Comparison of ENCODE assay signal across 16 mouse cellular contexts in genomic region chr4:139818163-139818562, GRCm38 (mm10). TPM values are rescaled to one million over a fixed set of nuclear protein-coding genes. Genes with fewer than 3 reads are reported as not detected.
A peak's percentile ranks its signal among the peaks of the same experiment; 100 is the strongest.
DNase-seq lines count a peak whose midpoint lies in the region; ATAC-seq lines count a peak whose summit lies in the region.
"Had no signal": no experiment of that assay in that cellular context is flagged by ENCODE, and none has a peak within 500 bp of the region (broad histone marks: within the 10 kb centered on the region; RNA-seq: fewer than 3 reads in every experiment).

No protein-coding gene starts in this region.

- H3K4me3 ChIP-seq in neural tube, embryonic 12.5 days, result no peak overlapping the region
- H3K4me3 ChIP-seq in limb, embryonic 13.5 days, result no peak overlapping the region
- H3K4me3 ChIP-seq: heart, embryonic 15.5 days; kidney, embryonic 15.5 days; neural tube, embryonic 13.5 days had no signal

- H3K27me3 ChIP-seq in neural tube, embryonic 12.5 days (replicated peaks), result peaks cover 89% of the 10 kb centered on the region
- peaks cover 99% of the 10 kb centered on the region for H3K27me3 ChIP-seq in limb, embryonic 13.5 days

- no peaks in the 10 kb centered on the region for H3K36me3 ChIP-seq in neural tube, embryonic 12.5 days
- no peaks in the 10 kb centered on the region for H3K36me3 ChIP-seq in limb, embryonic 13.5 days
- H3K36me3 ChIP-seq: heart, embryonic 15.5 days; kidney, embryonic 15.5 days; neural tube, embryonic 13.5 days had no signal

- DNase-seq in embryo, embryonic 9.5 days (ENCODE audit: extremely low spot score), result peak; percentile 42
- no peak for DNase-seq in embryo, embryonic 10 days (ENCODE audit: low spot score)
- DNase-seq in neural tube, embryonic 10.5 days (ENCODE audit: extremely low spot score, low spot score), result no peak
- no peak for DNase-seq in layer of hippocampus, postnatal 14 days (ENCODE audit: low spot score in 2 of 2)
- no peak for DNase-seq in layer of hippocampus, postnatal 36 days
- no peak for DNase-seq in right cerebral cortex, adult 2 months (ENCODE audit: low spot score in 2 of 2)
- DNase-seq: adrenal gland, postnatal 36 days; cerebellum, adult 11 months had no signal

- WGBS in neural tube, embryonic 12.5 days, result 0% methylated on average over 7 of the region's 7 CpGs
- 8% methylated on average over 7 of the region's 7 CpGs for WGBS in limb, embryonic 13.5 days

- peak overlapping the region; percentile 7; the same call in 1 of the 2 replicates for H3K4me2 ChIP-seq in neural tube, embryonic 12.5 days (replicated peaks)
- H3K4me2 ChIP-seq in limb, embryonic 13.5 days (replicated peaks), result peak overlapping the region; percentile 14
- H3K4me2 ChIP-seq: heart, embryonic 15.5 days; kidney, embryonic 15.5 days; neural tube, embryonic 13.5 days had no signal

- peak; percentile 18 for ATAC-seq in neural tube, embryonic 12.5 days (ENCODE audit: low FRiP score, low read depth)
- no peak for ATAC-seq in limb, embryonic 13.5 days (ENCODE audit: low FRiP score, low read depth)

- no peak overlapping the region for H3K27ac ChIP-seq in neural tube, embryonic 12.5 days
- no peak overlapping the region for H3K27ac ChIP-seq in limb, embryonic 13.5 days
- H3K27ac ChIP-seq: heart, embryonic 15.5 days; kidney, embryonic 15.5 days; neural tube, embryonic 13.5 days had no signal

- H3K9me3 ChIP-seq in neural tube, embryonic 12.5 days, result no peaks in the 10 kb centered on the region
- no peaks in the 10 kb centered on the region for H3K9me3 ChIP-seq in limb, embryonic 13.5 days
- H3K9me3 ChIP-seq: heart, embryonic 15.5 days; kidney, embryonic 15.5 days; neural tube, embryonic 13.5 days had no signal

- H3K9ac ChIP-seq in neural tube, embryonic 12.5 days, result no peak overlapping the region
- no peak overlapping the region for H3K9ac ChIP-seq in limb, embryonic 13.5 days
- H3K9ac ChIP-seq: heart, embryonic 15.5 days; kidney, embryonic 15.5 days; neural tube, embryonic 13.5 days had no signal

- H3K4me1 ChIP-seq in neural tube, embryonic 12.5 days, result peaks cover 75% of the 10 kb centered on the region
- peaks cover 24% of the 10 kb centered on the region for H3K4me1 ChIP-seq in limb, embryonic 13.5 days

RNA-seq across cellular contexts. Expression of gene Pax7, which starts 15.2 kb away (rescaled TPM):
- polyA plus RNA-seq in neural tube, embryonic 12.5 days (2016; fragmentation: Nextera tagmentation; extraction: Ambion mirVana), result 2.3 and 2.7 TPM in 2 replicates
- polyA plus RNA-seq in limb, embryonic 13.5 days (2015; fragmentation: Nextera tagmentation; extraction: Ambion mirVana), result 0.90 and 0.92 TPM in 2 replicates
- under 1 TPM in 1 of 2 experiments, not detected in 1; 0.07 TPM for total RNA-seq in layer of hippocampus, postnatal 14 days (2021)
- total RNA-seq in layer of hippocampus, postnatal 36 days (2021), result under 1 TPM in 1 of 2 experiments, not detected in 1; 0.05 TPM
- total RNA-seq: adrenal gland, postnatal 36 days; megakaryocyte progenitor cell, adult 5-6 weeks had no signal
- polyA plus RNA-seq: cortical plate, adult 2 months; gonadal fat pad, adult 2 months; heart, embryonic 15.5 days had no signal
